Mouse (Mus musculus) brown adipose tissue, adult 24 weeks (tissue): ENCODE measurements around the gene Scaper. TPM values are rescaled to one million over a fixed set of nuclear protein-coding genes. Genes with fewer than 3 reads are reported as not detected.

Source experiments
- H3K27ac ChIP-seq: fragments of 200-500 bp; replicated peaks from 2 replicates; pipeline ENCODE4 v1.5.1; 2012; ENCODE audit warnings: low read depth, mild to moderate bottlenecking, low read length
- H3K4me1 ChIP-seq: fragments of 200-500 bp; 2 replicates; pipeline ENCODE4 v1.6.1; 2012; ENCODE audit warnings: low read length, mixed read lengths; ENCODE audit not compliant: control insufficient read depth, insufficient read depth, insufficient read length
- H3K4me3 ChIP-seq: fragments of 200-500 bp; 2 replicates; pipeline ENCODE4 v1.5.1; 2012; ENCODE audit warnings: low read depth, mild to moderate bottlenecking, low read length, moderate library complexity; ENCODE audit not compliant: insufficient read depth
- polyA plus RNA-seq: library from polyadenylated mRNA; stranded (reverse); fragments of >200 nt; gene quantifications from 2 replicates; pipeline ENCODE4 v1.2.4, GENCODE M21; 2012; ENCODE audit not compliant: missing spikeins, insufficient read depth, insufficient read length

The Scaper gene
- polyA plus RNA-seq, 1 experiment, result 6.1 TPM

- Histone ChIP-seq H3K4me3 (no peak overlapping the region), H3K4me1 (no peaks in the 10 kb centered on the region), H3K27ac (no peak overlapping the region)
These were observed 231.3 kb downstream of the Scaper start for GRCm38 (mm10) chr9:55706603-55707002.

GRCm38 (mm10) chr9:55695307-55695706 is 242.6 kb downstream of the Scaper start:
- Histone ChIP-seq H3K27ac (no peak overlapping the region), H3K4me3 (no peak overlapping the region), H3K4me1 (no peaks in the 10 kb centered on the region)

- Histone ChIP-seq H3K4me1 (no peaks in the 10 kb centered on the region), H3K27ac (no peak overlapping the region), H3K4me3 (no peak overlapping the region)
These were observed 260.8 kb downstream of the Scaper start for GRCm38 (mm10) chr9:55677099-55677498.

GRCm38 (mm10) chr9:55646444-55646843 is 291.5 kb downstream of the Scaper start:
- Histone ChIP-seq H3K4me1 (no peaks in the 10 kb centered on the region), H3K4me3 (no peak overlapping the region), H3K27ac (no peak overlapping the region)

GRCm38 (mm10) chr9:55626990-55627389 is 310.9 kb downstream of the Scaper start:
- Histone ChIP-seq H3K27ac (no peak overlapping the region), H3K4me3 (no peak overlapping the region), H3K4me1 (no peaks in the 10 kb centered on the region)

- Histone ChIP-seq H3K27ac (no peak overlapping the region), H3K4me1 (no peaks in the 10 kb centered on the region), H3K4me3 (no peak overlapping the region)
These were observed 323.2 kb downstream of the Scaper start for GRCm38 (mm10) chr9:55614711-55615110.

GRCm38 (mm10) chr9:55609751-55610150 is 328.2 kb downstream of the Scaper start:
- H3K4me3 ChIP-seq, result no peak overlapping the region
- H3K4me1 ChIP-seq, result no peaks in the 10 kb centered on the region
- no peak overlapping the region for H3K27ac ChIP-seq

GRCm38 (mm10) chr9:55608701-55609531 is 329.0 kb downstream of the Scaper start:
- Histone ChIP-seq H3K27ac (no peak overlapping the region), H3K4me1 (no peaks in the 10 kb centered on the region)

GRCm38 (mm10) chr9:55598594-55598993 is 339.3 kb downstream of the Scaper start:
- Histone ChIP-seq H3K4me1 (no peaks in the 10 kb centered on the region), H3K4me3 (no peak overlapping the region), H3K27ac (no peak overlapping the region)

More at GRCm38 (mm10) chr9:55608701-55609531, 329.0 kb downstream of the Scaper start:
- no peak overlapping the region for H3K4me3 ChIP-seq

GRCm38 (mm10) chr9:55586141-55586540 is 351.8 kb downstream of the Scaper start:
- no peak overlapping the region for H3K27ac ChIP-seq
- peaks cover 2% of the 10 kb centered on the region; the same call in 1 of the 2 replicates for H3K4me1 ChIP-seq

GRCm38 (mm10) chr9:55581414-55581813 is 356.5 kb downstream of the Scaper start:
- Histone ChIP-seq H3K4me3 (no peak overlapping the region), H3K27ac (no peak overlapping the region), H3K4me1 (no peaks in the 10 kb centered on the region)

More at GRCm38 (mm10) chr9:55586141-55586540, 351.8 kb downstream of the Scaper start:
- H3K4me3 ChIP-seq, result no peak overlapping the region

- Histone ChIP-seq H3K4me3 (no peak overlapping the region), H3K4me1 (no peaks in the 10 kb centered on the region), H3K27ac (no peak overlapping the region)
These were observed 361.3 kb downstream of the Scaper start for GRCm38 (mm10) chr9:55576571-55576970.

- Histone ChIP-seq H3K27ac (no peak overlapping the region), H3K4me3 (no peak overlapping the region), H3K4me1 (no peaks in the 10 kb centered on the region)
These were observed 366.8 kb downstream of the Scaper start for GRCm38 (mm10) chr9:55571071-55571470.

- H3K27ac ChIP-seq, result no peak overlapping the region
- H3K4me1 ChIP-seq, result no peaks in the 10 kb centered on the region
- no peak overlapping the region for H3K4me3 ChIP-seq
These were observed 369.3 kb downstream of the Scaper start for GRCm38 (mm10) chr9:55568466-55569159.

- Histone ChIP-seq H3K27ac (no peak overlapping the region), H3K4me3 (no peak overlapping the region), H3K4me1 (no peaks in the 10 kb centered on the region)
These were observed 377.0 kb downstream of the Scaper start for GRCm38 (mm10) chr9:55560960-55561359.
